Mouse (Mus musculus) hindbrain, embryonic 11.5 days (tissue): ENCODE data around the gene Btbd9. TPM values are rescaled to one million over a fixed set of nuclear protein-coding genes. Genes with fewer than 3 reads are reported as not detected.

ENCODE experiments used
- ATAC-seq: fragments of 200-750 bp; cut with Nextera tagmentation; 2 replicates; pipeline ENCODE4 v1.8.0; 2017; ENCODE audit warnings: mild to moderate bottlenecking, moderate TSS enrichment, moderate library complexity; ENCODE audit not compliant: low FRiP score
- DNase-seq: peaks from one replicate; pipeline ENCODE4 v3.0.0-alpha.2; 2015; ENCODE audit warnings: low spot score
- H3K27ac ChIP-seq: fragments of 300-500 bp; sonication (generic); 2 replicates; pipeline ENCODE4 v1.5.1; 2014; ENCODE audit warnings: mild to moderate bottlenecking, low read depth, low read length
- H3K27me3 ChIP-seq: fragments of 300-500 bp; sonication (generic); 2 replicates; pipeline ENCODE4 v1.6.1; 2014; ENCODE audit warnings: mild to moderate bottlenecking, low read length, moderate library complexity, mixed read lengths; ENCODE audit not compliant: control insufficient read depth, insufficient read depth
- H3K36me3 ChIP-seq: fragments of 300-500 bp; sonication (generic); 2 replicates; pipeline ENCODE4 v1.6.1; 2014; ENCODE audit warnings: mild to moderate bottlenecking, low read length, moderate library complexity, mixed read lengths; ENCODE audit not compliant: control insufficient read depth, insufficient read depth
- H3K4me1 ChIP-seq: fragments of 300-500 bp; sonication (generic); replicated peaks from 2 replicates; pipeline ENCODE4 v1.6.1; 2014; ENCODE audit warnings: low read length, mixed read lengths; ENCODE audit not compliant: control insufficient read depth, insufficient read depth
- H3K4me2 ChIP-seq: fragments of 300-500 bp; sonication (generic); replicated peaks from 2 replicates; pipeline ENCODE4 v1.6.1; 2014; ENCODE audit warnings: mild to moderate bottlenecking, low read depth, low read length
- H3K4me3 ChIP-seq: fragments of 300-500 bp; sonication (generic); 2 replicates; pipeline ENCODE4 v1.5.1; 2014; ENCODE audit warnings: low read depth, low read length
- H3K9ac ChIP-seq: fragments of 300-500 bp; sonication (generic); 2 replicates; pipeline ENCODE4 v1.6.1; 2014; ENCODE audit warnings: low read depth, low read length
- H3K9me3 ChIP-seq: fragments of 300-500 bp; sonication (generic); 2 replicates; pipeline ENCODE4 v1.6.1; 2016; ENCODE audit warnings: low read length; ENCODE audit not compliant: control insufficient read depth
- WGBS: fragments of 180-500 bp; shearing (Covaris S2); extraction: QIAGEN DNeasy Blood & Tissue Kit; methylation state at CpG from one replicate; pipeline ENCODE4 v1.1.7; 2014; 5-methylcytosine and 5-hydroxymethylcytosine counted together
- polyA plus RNA-seq: library from polyadenylated mRNA; unstranded; fragments of >200 nt; fragmentation: Nextera tagmentation; extraction: Ambion mirVana; gene quantifications from 2 replicates; pipeline ENCODE4 v1.2.1, GENCODE M21; 2014

Gene Btbd9
- polyA plus RNA-seq, 1 experiment from 2014 or later = 63.0 TPM

- DNase-seq (no peak), ATAC-seq (no peak)
- Histone ChIP-seq H3K27me3 (no peaks in the 10 kb centered on the region), H3K4me2 (no peak overlapping the region), H3K9ac (no peak overlapping the region), H3K36me3 (no peaks in the 10 kb centered on the region), H3K27ac (no peak overlapping the region), H3K4me1 (no peaks in the 10 kb centered on the region), H3K4me3 (no peak overlapping the region), H3K9me3 (no peaks in the 10 kb centered on the region)
- WGBS = 79% methylated on average over 11 of the region's 11 CpGs
Observed at GRCm38 (mm10) chr17:30269136-30270063, 306.9 kb downstream of the Btbd9 start.

DNA sequence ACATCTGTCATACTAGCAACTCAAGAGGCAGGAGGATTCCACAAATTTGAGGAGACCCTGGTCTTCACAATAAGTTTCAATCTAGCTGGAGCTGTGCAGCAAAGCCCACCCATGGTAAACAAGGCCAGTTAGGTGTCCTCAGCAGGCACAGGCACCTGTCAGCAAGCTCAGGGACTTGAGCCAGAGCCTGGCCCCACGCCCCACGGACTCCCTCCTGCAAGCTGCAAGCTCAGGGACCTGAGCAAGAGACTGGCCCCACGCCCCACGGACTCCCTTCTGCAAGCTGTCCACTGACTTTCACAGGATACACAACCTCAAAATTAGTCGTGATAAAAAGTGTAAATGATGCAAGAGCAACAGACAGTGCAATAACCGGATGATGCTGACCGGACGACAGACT, 307.8 kb downstream of the Btbd9 start:
- Histone ChIP-seq H3K4me3 (no peak overlapping the region), H3K36me3 (no peaks in the 10 kb centered on the region), H3K4me1 (no peaks in the 10 kb centered on the region), H3K27me3 (no peaks in the 10 kb centered on the region), H3K9me3 (no peaks in the 10 kb centered on the region), H3K4me2 (no peak overlapping the region), H3K9ac (no peak overlapping the region), H3K27ac (no peak overlapping the region)
- no peak for DNase-seq
- WGBS = 92% methylated on average over 8 of the region's 8 CpGs
- no peak for ATAC-seq

DNA sequence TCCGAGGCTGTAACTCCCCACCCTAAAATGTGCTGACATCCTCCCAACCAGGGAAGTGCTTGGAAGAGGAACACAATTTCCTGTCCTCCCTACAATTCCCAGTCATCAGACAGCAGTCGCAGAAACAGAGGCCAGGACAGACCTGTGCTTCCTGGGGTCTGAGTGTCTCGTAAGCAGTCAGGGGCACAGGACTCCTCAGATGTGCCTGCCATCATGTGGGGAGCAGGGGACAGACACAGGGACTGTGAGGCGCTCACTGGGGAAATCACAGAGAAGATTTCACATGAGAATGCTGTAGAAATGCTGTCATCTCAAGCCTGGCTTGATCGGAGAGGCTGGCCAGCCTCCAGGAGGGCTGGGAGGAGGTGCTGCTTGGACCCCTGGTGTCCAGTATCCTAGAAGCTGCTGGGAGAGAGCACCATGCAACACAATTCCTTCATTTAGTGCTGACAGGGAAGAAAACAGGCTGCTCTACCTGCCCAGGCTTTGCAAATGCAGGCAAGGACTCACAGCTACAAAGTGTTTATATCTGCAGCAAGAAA, 308.8 kb downstream of the Btbd9 start:
- Histone ChIP-seq H3K9ac (no peak overlapping the region), H3K27me3 (no peaks in the 10 kb centered on the region), H3K4me3 (no peak overlapping the region), H3K4me2 (no peak overlapping the region), H3K9me3 (no peaks in the 10 kb centered on the region), H3K27ac (no peak overlapping the region), H3K36me3 (no peaks in the 10 kb centered on the region), H3K4me1 (no peaks in the 10 kb centered on the region)
- ATAC-seq = no peak
- DNase-seq = no peak
- WGBS = 73% methylated on average over 5 of the region's 5 CpGs

GRCm38 (mm10) chr17:30263535-30263934, 312.8 kb downstream of the Btbd9 start:
- 82% methylated on average over 2 of the region's 2 CpGs for WGBS
- no peak for ATAC-seq
- H3K4me3 ChIP-seq = no peak overlapping the region

GRCm38 (mm10) chr17:30262943-30263342, 313.3 kb downstream of the Btbd9 start:
- no peaks in the 10 kb centered on the region; the same call in 1 of the 2 replicates for H3K4me1 ChIP-seq

More at GRCm38 (mm10) chr17:30263535-30263934, 312.8 kb downstream of the Btbd9 start:
- H3K27me3 ChIP-seq = no peaks in the 10 kb centered on the region
- no peak overlapping the region for H3K9ac ChIP-seq
- H3K4me2 ChIP-seq = no peak overlapping the region
- H3K9me3 ChIP-seq = no peaks in the 10 kb centered on the region
- H3K4me1 ChIP-seq = no peaks in the 10 kb centered on the region; the same call in 1 of the 2 replicates
- no peak for DNase-seq
- no peak overlapping the region for H3K27ac ChIP-seq
- H3K36me3 ChIP-seq = no peaks in the 10 kb centered on the region

GRCm38 (mm10) chr17:30262440-30262839, 313.8 kb downstream of the Btbd9 start:
- Histone ChIP-seq H3K4me1 (no peaks in the 10 kb centered on the region; the same call in 1 of the 2 replicates), H3K9ac (no peak overlapping the region), H3K36me3 (no peaks in the 10 kb centered on the region), H3K9me3 (no peaks in the 10 kb centered on the region), H3K4me2 (no peak overlapping the region), H3K27ac (no peak overlapping the region), H3K4me3 (no peak overlapping the region), H3K27me3 (no peaks in the 10 kb centered on the region)
- no peak for ATAC-seq
- WGBS = 85% methylated on average over 4 of the region's 4 CpGs
- DNase-seq = no peak

More at GRCm38 (mm10) chr17:30262943-30263342, 313.3 kb downstream of the Btbd9 start:
- Histone ChIP-seq H3K9ac (no peak overlapping the region), H3K4me2 (no peak overlapping the region), H3K4me3 (no peak overlapping the region), H3K9me3 (no peaks in the 10 kb centered on the region), H3K36me3 (no peaks in the 10 kb centered on the region), H3K27ac (no peak overlapping the region), H3K27me3 (no peaks in the 10 kb centered on the region)
- 87% methylated on average over 6 of the region's 6 CpGs for WGBS
- ATAC-seq (no peak), DNase-seq (no peak)

- Histone ChIP-seq H3K36me3 (no peaks in the 10 kb centered on the region), H3K9ac (no peak overlapping the region), H3K27ac (no peak overlapping the region), H3K4me2 (no peak overlapping the region), H3K4me3 (no peak overlapping the region), H3K9me3 (no peaks in the 10 kb centered on the region), H3K4me1 (no peaks in the 10 kb centered on the region; the same call in 1 of the 2 replicates), H3K27me3 (no peaks in the 10 kb centered on the region)
- no peak for ATAC-seq
- 69% methylated on average over 3 of the region's 3 CpGs for WGBS
- no peak for DNase-seq
Observed at GRCm38 (mm10) chr17:30261983-30262340, 314.3 kb downstream of the Btbd9 start.

- Histone ChIP-seq H3K4me1 (no peaks in the 10 kb centered on the region; the same call in 1 of the 2 replicates), H3K36me3 (no peaks in the 10 kb centered on the region), H3K4me2 (no peak overlapping the region), H3K27me3 (no peaks in the 10 kb centered on the region), H3K9me3 (no peaks in the 10 kb centered on the region), H3K9ac (no peak overlapping the region), H3K27ac (no peak overlapping the region), H3K4me3 (no peak overlapping the region)
- no peak for ATAC-seq
- no peak for DNase-seq
- 82% methylated on average over 10 of the region's 10 CpGs for WGBS
Observed at GRCm38 (mm10) chr17:30261307-30261982, 314.8 kb downstream of the Btbd9 start.
